In genomic region chr13:99554466-99554865, GRCm38 (mm10) we compare ENCODE assay signal across 15 mouse cellular contexts.
"Had no signal": no experiment of that assay in that cellular context is flagged by ENCODE, and none has a peak within 500 bp of the region (broad histone marks: within the 10 kb centered on the region; RNA-seq: fewer than 3 reads in every experiment).

No protein-coding gene starts in this region.

- H3K27me3 ChIP-seq: limb, embryonic 12.5 days; liver, embryonic 13.5 days; lung, embryonic 15.5 days; neural tube, embryonic 15.5 days had no signal

- H3K9me3 ChIP-seq: limb, embryonic 12.5 days; liver, embryonic 13.5 days; lung, embryonic 15.5 days; midbrain, embryonic 10.5 days; neural tube, embryonic 15.5 days had no signal

- H3K27ac ChIP-seq: limb, embryonic 12.5 days; liver, embryonic 13.5 days; lung, embryonic 15.5 days; neural tube, embryonic 15.5 days; stomach, postnatal 0 days had no signal

- H3K36me3 ChIP-seq: limb, embryonic 12.5 days; liver, embryonic 13.5 days; lung, embryonic 15.5 days; midbrain, embryonic 10.5 days; neural tube, embryonic 15.5 days had no signal

- H3K9ac ChIP-seq: limb, embryonic 12.5 days; liver, embryonic 13.5 days; liver, postnatal 0 days; lung, embryonic 15.5 days; neural tube, embryonic 15.5 days had no signal

- H3K4me1 ChIP-seq: liver, embryonic 13.5 days; lung, embryonic 15.5 days had no signal

- DNase-seq: kidney, postnatal 14 days; layer of hippocampus, postnatal 36 days; liver; liver, embryonic 13.5 days; liver, postnatal 0 days; lung, postnatal 14 days; midbrain, embryonic 14.5 days; right cerebral cortex, adult 18-20 months; thymus, postnatal 4 days had no signal

- H3K4me2 ChIP-seq: limb, embryonic 12.5 days; liver, embryonic 13.5 days; lung, embryonic 15.5 days; neural tube, embryonic 15.5 days had no signal

- ATAC-seq: liver, postnatal 0 days had no signal

- H3K4me3 ChIP-seq: limb, embryonic 12.5 days; liver, embryonic 13.5 days; lung, embryonic 15.5 days; midbrain, embryonic 10.5 days; myocyte; neural tube, embryonic 15.5 days had no signal
